Mouse (Mus musculus): Measurements from ENCODE around the gene Clec4g. TPM values are rescaled to one million over a fixed set of nuclear protein-coding genes. Genes with fewer than 3 reads are reported as not detected.

Gene Clec4g
- total RNA-seq, 1 experiment, result not detected

DNA sequence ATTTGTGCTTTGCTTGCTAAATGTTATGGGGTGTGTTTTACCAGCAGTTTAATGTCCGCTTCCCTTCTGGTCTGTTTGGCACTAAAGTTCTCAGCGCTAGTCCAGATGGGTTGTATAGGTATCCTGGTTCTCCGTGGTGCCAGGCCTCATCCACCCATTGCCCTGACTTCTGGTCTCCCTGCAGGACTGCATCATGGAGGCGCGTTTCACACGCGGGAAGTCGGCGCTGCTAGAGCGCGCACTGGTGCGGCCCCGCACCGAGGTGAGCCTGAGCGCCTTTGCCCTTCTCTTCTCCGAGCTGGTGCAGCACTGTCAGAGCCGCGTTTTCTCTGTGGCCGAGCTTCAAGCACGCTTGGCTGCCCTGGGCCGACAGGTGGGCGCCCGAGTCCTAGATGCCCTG lies 41.6 kb downstream of the Clec4g start:
- TF ChIP-seq MAFK (IDR thresholded peaks at IDR 0.05; ENCODE audit: insufficient read depth, low read depth, low read length) (no peak), ZC3H11A (IDR thresholded peaks at IDR 0.05; ENCODE audit: borderline replicate concordance, low read depth, low read length) (no peak), HCFC1 (IDR thresholded peaks at IDR 0.05; ENCODE audit: borderline replicate concordance, insufficient read depth, low read length) (no peak), ZNF384 (IDR thresholded peaks at IDR 0.05; ENCODE audit: low read depth, low read length) (no peak), CHD2 (IDR thresholded peaks at IDR 0.05; ENCODE audit: low read depth, low read length) (no peak)
- no peak overlapping the region for H3K27ac ChIP-seq (ENCODE audit: insufficient read depth, low read depth, low read length, poor library complexity, severe bottlenecking)
- peaks cover 10% of the 10 kb centered on the region for H3K36me3 ChIP-seq (ENCODE audit: control insufficient read depth, insufficient read depth, low read length, poor library complexity, severe bottlenecking)
- in situ Hi-C loops (cut with MboI; ENCODE audit: low sequenced_read_pairs in 2 of 2, unreplicated experiment in 2 of 2), result loop anchor here in 1 of 2 experiments (10.0 kb wide), 1 partner anchor 394 kb away; no protein-coding TSS in a partner anchor
- peak overlapping the region; percentile 61 to 65 for H3K4me3 ChIP-seq (ENCODE audit: insufficient read depth in 1 of 2, low read depth in 1 of 2, low read length in 2 of 2, poor library complexity in 1 of 2, severe bottlenecking in 1 of 2)
- H3K4me1 ChIP-seq (ENCODE audit: control insufficient read depth in 2 of 2, insufficient read depth in 2 of 2, low read length in 2 of 2, poor library complexity in 1 of 2), result peaks cover 4 to 5% of the 10 kb centered on the region in 2 experiments; a peak in 3 of 4 replicates
- H3K9ac ChIP-seq (ENCODE audit: insufficient read depth, low read depth, low read length, poor library complexity, severe bottlenecking), result peak overlapping the region; percentile 63
- no peaks in the 10 kb centered on the region for H3K9me3 ChIP-seq (ENCODE audit: control insufficient read depth, insufficient read depth, low read depth, low read length)
- DNase-seq (ENCODE audit: low read depth, low spot score), result no peak

- DNase-seq (ENCODE audit: low read depth, low spot score), result no peak
- Histone ChIP-seq H3K9me3 (ENCODE audit: control insufficient read depth, insufficient read depth, low read depth, low read length) (no peaks in the 10 kb centered on the region), H3K4me1 (ENCODE audit: control insufficient read depth in 2 of 2, insufficient read depth in 2 of 2, low read length in 2 of 2, poor library complexity in 1 of 2) (peaks cover 4 to 5% of the 10 kb centered on the region in 2 experiments; a peak in 3 of 4 replicates), H3K4me3 (ENCODE audit: insufficient read depth in 1 of 2, low read depth in 1 of 2, low read length in 2 of 2, poor library complexity in 1 of 2, severe bottlenecking in 1 of 2) (peak overlapping the region; percentile 87 to 89), H3K9ac (ENCODE audit: insufficient read depth, low read depth, low read length, poor library complexity, severe bottlenecking) (peak overlapping the region; percentile 91), H3K27ac (ENCODE audit: insufficient read depth, low read depth, low read length, poor library complexity, severe bottlenecking) (peak overlapping the region; percentile 65; the same call in 1 of the 2 replicates), H3K36me3 (ENCODE audit: control insufficient read depth, insufficient read depth, low read length, poor library complexity, severe bottlenecking) (peaks cover 10% of the 10 kb centered on the region)
- in situ Hi-C loops (cut with MboI; ENCODE audit: low sequenced_read_pairs in 2 of 2, unreplicated experiment in 2 of 2), result loop anchor here in 1 of 2 experiments (10.0 kb wide), 1 partner anchor 392 kb away; no protein-coding TSS in a partner anchor
- TF ChIP-seq ZC3H11A (IDR thresholded peaks at IDR 0.05; ENCODE audit: borderline replicate concordance, low read depth, low read length), result no peak
- no peak for TF ChIP-seq HCFC1 (IDR thresholded peaks at IDR 0.05; ENCODE audit: borderline replicate concordance, insufficient read depth, low read length)
- no peak for TF ChIP-seq CHD2 (IDR thresholded peaks at IDR 0.05; ENCODE audit: low read depth, low read length)
- TF ChIP-seq ZNF384 (IDR thresholded peaks at IDR 0.05; ENCODE audit: low read depth, low read length), result no peak
- no peak for TF ChIP-seq MAFK (IDR thresholded peaks at IDR 0.05; ENCODE audit: insufficient read depth, low read depth, low read length)
Measured at GRCm38 (mm10) chr8:3676993-3677579, 43.4 kb downstream of the Clec4g start.

DNA sequence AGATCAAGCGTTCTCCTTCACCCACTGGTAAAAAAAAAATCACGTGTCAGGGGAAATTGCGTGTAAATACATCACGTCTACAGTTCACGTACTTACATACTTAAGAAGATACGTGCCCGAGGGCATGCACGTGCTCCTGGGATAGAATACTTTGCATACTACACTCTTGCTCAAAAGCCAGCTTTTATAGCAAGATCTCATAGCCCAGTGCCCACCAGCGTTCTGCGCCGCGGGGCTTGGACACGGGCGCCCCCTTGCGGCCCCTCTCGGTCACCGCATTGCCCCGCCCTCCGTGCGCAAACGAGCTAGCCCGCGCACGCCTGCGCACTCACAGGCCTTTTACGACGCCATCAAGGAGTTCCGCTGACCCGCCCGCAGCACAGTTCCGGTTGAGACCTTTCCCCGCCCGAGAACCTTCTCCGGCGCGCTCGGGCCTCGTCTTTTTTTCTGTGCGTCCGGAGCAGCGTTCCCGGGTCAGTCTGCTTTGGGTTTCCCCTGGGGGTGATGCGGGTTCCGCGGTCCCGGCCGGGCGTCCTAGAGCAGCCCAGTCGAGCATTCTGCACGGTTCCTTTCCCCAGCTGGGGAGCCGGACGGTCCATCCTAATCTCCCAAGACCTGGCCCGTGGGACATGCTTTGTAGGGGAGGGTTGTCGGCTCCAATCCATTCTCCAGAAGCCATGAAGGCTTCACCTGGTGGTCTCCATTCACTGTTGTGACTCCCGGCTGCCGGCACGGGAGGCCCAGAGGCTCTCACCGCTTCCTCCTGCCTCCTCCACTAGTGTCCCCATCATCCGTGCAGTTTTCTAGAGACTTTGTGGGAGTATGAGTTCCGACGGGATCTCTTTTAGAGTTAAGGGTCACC lies 44.1 kb downstream of the Clec4g start, which contains the start of gene Trappc5:
Gene Trappc5 (plus strand): TSS at position 169 of the 862 bp plus-strand sequence.
- Histone ChIP-seq H3K4me1 (ENCODE audit: control insufficient read depth in 2 of 2, insufficient read depth in 2 of 2, low read length in 2 of 2, poor library complexity in 1 of 2) (peaks cover 4 to 5% of the 10 kb centered on the region in 2 experiments; a peak in 3 of 4 replicates), H3K36me3 (ENCODE audit: control insufficient read depth, insufficient read depth, low read length, poor library complexity, severe bottlenecking) (peaks cover 10% of the 10 kb centered on the region)

GRCm38 (mm10) chr8:3674671-3675070 lies 45.8 kb downstream of the Clec4g start:
- peaks cover 7% of the 10 kb centered on the region for H3K36me3 ChIP-seq (ENCODE audit: control insufficient read depth, insufficient read depth, low read length, poor library complexity, severe bottlenecking)
- peaks cover 4 to 8% of the 10 kb centered on the region in 2 experiments; a peak in 3 of 4 replicates for H3K4me1 ChIP-seq (ENCODE audit: control insufficient read depth in 2 of 2, insufficient read depth in 2 of 2, low read length in 2 of 2, poor library complexity in 1 of 2)
- in situ Hi-C loops (cut with MboI; ENCODE audit: low sequenced_read_pairs in 2 of 2, unreplicated experiment in 2 of 2), result loop anchor here in 1 of 2 experiments (10.0 kb wide), 1 partner anchor 390 kb away; no protein-coding TSS in a partner anchor
- H3K27ac ChIP-seq (ENCODE audit: insufficient read depth, low read depth, low read length, poor library complexity, severe bottlenecking), result no peak overlapping the region
- no peak overlapping the region for H3K4me3 ChIP-seq (ENCODE audit: insufficient read depth in 1 of 2, low read depth in 1 of 2, low read length in 2 of 2, poor library complexity in 1 of 2, severe bottlenecking in 1 of 2)
- H3K9me3 ChIP-seq (ENCODE audit: control insufficient read depth, insufficient read depth, low read depth, low read length), result no peaks in the 10 kb centered on the region
- DNase-seq (ENCODE audit: low read depth, low spot score), result no peak
- TF ChIP-seq CHD2 (IDR thresholded peaks at IDR 0.05; ENCODE audit: low read depth, low read length) (no peak), HCFC1 (IDR thresholded peaks at IDR 0.05; ENCODE audit: borderline replicate concordance, insufficient read depth, low read length) (no peak)
- H3K9ac ChIP-seq (ENCODE audit: insufficient read depth, low read depth, low read length, poor library complexity, severe bottlenecking), result no peak overlapping the region

More for the DNA sequence above, 44.1 kb downstream of the Clec4g start, which contains the start of gene Trappc5:
- peak; percentile 89 for DNase-seq (ENCODE audit: low read depth, low spot score)
- Histone ChIP-seq H3K9me3 (ENCODE audit: control insufficient read depth, insufficient read depth, low read depth, low read length) (no peaks in the 10 kb centered on the region), H3K9ac (ENCODE audit: insufficient read depth, low read depth, low read length, poor library complexity, severe bottlenecking) (peak within 1 kb of the TSS; percentile 91), H3K27ac (ENCODE audit: insufficient read depth, low read depth, low read length, poor library complexity, severe bottlenecking) (peak within 1 kb of the TSS; percentile 65), H3K4me3 (ENCODE audit: insufficient read depth in 1 of 2, low read depth in 1 of 2, low read length in 2 of 2, poor library complexity in 1 of 2, severe bottlenecking in 1 of 2) (peak within 1 kb of the TSS; percentile 87 to 89)
- TF ChIP-seq CHD2 (IDR thresholded peaks at IDR 0.05; ENCODE audit: low read depth, low read length) (no peak), MAFK (IDR thresholded peaks at IDR 0.05; ENCODE audit: insufficient read depth, low read depth, low read length) (no peak), ZC3H11A (IDR thresholded peaks at IDR 0.05; ENCODE audit: borderline replicate concordance, low read depth, low read length) (peak; percentile 74; the same call in 1 of the 2 replicates), ZNF384 (IDR thresholded peaks at IDR 0.05; ENCODE audit: low read depth, low read length) (peak; percentile 63), HCFC1 (IDR thresholded peaks at IDR 0.05; ENCODE audit: borderline replicate concordance, insufficient read depth, low read length) (no peak)
- in situ Hi-C loops (cut with MboI; ENCODE audit: low sequenced_read_pairs in 2 of 2, unreplicated experiment in 2 of 2), result loop anchor here in 1 of 2 experiments (10.0 kb wide), 1 partner anchor 392 kb away; no protein-coding TSS in a partner anchor

Measured in ES-E14 (cell line).